Mouse (Mus musculus): ENCODE measurements around the gene Ccdc93. TPM values are rescaled to one million over a fixed set of nuclear protein-coding genes. Genes with fewer than 3 reads are reported as not detected.

The Ccdc93 gene
- polyA plus RNA-seq, 1 experiment from 2014 or later = 3.4 TPM

GRCm38 (mm10) chr1:121468271-121468670 is 37.4 kb downstream of the Ccdc93 start:
- H3K9ac ChIP-seq (replicated peaks; ENCODE audit: low read depth) = no peak overlapping the region
- 82% methylated on average over 2 of the region's 2 CpGs for WGBS
- H3K9me3 ChIP-seq (ENCODE audit: low read length) = no peaks in the 10 kb centered on the region
- no peak for TF ChIP-seq CTCF (IDR thresholded peaks at IDR 0.05)
- DNase-seq (ENCODE audit: low spot score) (no peak), ATAC-seq (no peak)
- no peak overlapping the region for H3K4me3 ChIP-seq (ENCODE audit: low read depth, low read length)
- no peak overlapping the region for H3K27ac ChIP-seq (ENCODE audit: low read length)
- 0 out of 2 replicates have a peak, but pooled peaks cover 5% of the 10 kb centered on the region for H3K36me3 ChIP-seq (ENCODE audit: insufficient read depth, low read length)
- H3K4me2 ChIP-seq (replicated peaks; ENCODE audit: low read depth, low read length) = no peak overlapping the region
- no peaks in the 10 kb centered on the region for H3K27me3 ChIP-seq (replicated peaks; ENCODE audit: insufficient read depth, low read length)
- H3K4me1 ChIP-seq (ENCODE audit: insufficient read depth, low read depth, low read length) = no peaks in the 10 kb centered on the region

- no peak for TF ChIP-seq EP300 (IDR thresholded peaks at IDR 0.05)
- no peak for TF ChIP-seq CTCF (IDR thresholded peaks at IDR 0.05)
- 52% methylated on average over 5 of the region's 5 CpGs for WGBS
- ATAC-seq = no peak
Measured at GRCm38 (mm10) chr1:121471503-121471902, 40.7 kb downstream of the Ccdc93 start.

GRCm38 (mm10) chr1:121477716-121478115 is 46.9 kb downstream of the Ccdc93 start:
- no peak overlapping the region for H3K4me3 ChIP-seq (ENCODE audit: low read depth, low read length)
- DNase-seq (ENCODE audit: low spot score) (no peak), ATAC-seq (no peak)
- H3K9ac ChIP-seq (replicated peaks; ENCODE audit: low read depth) = no peak overlapping the region
- H3K27me3 ChIP-seq (replicated peaks; ENCODE audit: insufficient read depth, low read length) = no peaks in the 10 kb centered on the region
- TF ChIP-seq EP300 (IDR thresholded peaks at IDR 0.05) (no peak), CTCF (IDR thresholded peaks at IDR 0.05) (no peak)
- H3K4me2 ChIP-seq (replicated peaks; ENCODE audit: low read depth, low read length) = no peak overlapping the region
- H3K27ac ChIP-seq (ENCODE audit: low read length) = no peak overlapping the region
- peaks cover 22% of the 10 kb centered on the region; the same call in 1 of the 2 replicates for H3K36me3 ChIP-seq (ENCODE audit: insufficient read depth, low read length)
- 87% methylated on average over 5 of the region's 5 CpGs for WGBS
- H3K9me3 ChIP-seq (ENCODE audit: low read length) = no peaks in the 10 kb centered on the region
- no peaks in the 10 kb centered on the region for H3K4me1 ChIP-seq (ENCODE audit: insufficient read depth, low read depth, low read length)

More at GRCm38 (mm10) chr1:121471503-121471902, 40.7 kb downstream of the Ccdc93 start:
- H3K9me3 ChIP-seq (ENCODE audit: low read length) = no peaks in the 10 kb centered on the region
- H3K36me3 ChIP-seq (ENCODE audit: insufficient read depth, low read length) = peaks cover 9% of the 10 kb centered on the region; the same call in 1 of the 2 replicates
- no peak overlapping the region for H3K4me3 ChIP-seq (ENCODE audit: low read depth, low read length)
- no peaks in the 10 kb centered on the region for H3K27me3 ChIP-seq (replicated peaks; ENCODE audit: insufficient read depth, low read length)
- no peak overlapping the region for H3K4me2 ChIP-seq (replicated peaks; ENCODE audit: low read depth, low read length)
- DNase-seq (ENCODE audit: low spot score) = no peak
- H3K4me1 ChIP-seq (ENCODE audit: insufficient read depth, low read depth, low read length) = no peaks in the 10 kb centered on the region
- no peak overlapping the region for H3K9ac ChIP-seq (replicated peaks; ENCODE audit: low read depth)
- no peak overlapping the region for H3K27ac ChIP-seq (ENCODE audit: low read length)

- peaks cover 22% of the 10 kb centered on the region; the same call in 1 of the 2 replicates for H3K36me3 ChIP-seq (ENCODE audit: insufficient read depth, low read length)
Measured at GRCm38 (mm10) chr1:121478284-121478980, 47.6 kb downstream of the Ccdc93 start.

GRCm38 (mm10) chr1:121479403-121479802 is 48.6 kb downstream of the Ccdc93 start:
- ATAC-seq (no peak), DNase-seq (ENCODE audit: low spot score) (no peak)
- no peaks in the 10 kb centered on the region for H3K9me3 ChIP-seq (ENCODE audit: low read length)
- H3K27me3 ChIP-seq (replicated peaks; ENCODE audit: insufficient read depth, low read length) = no peaks in the 10 kb centered on the region
- no peak overlapping the region for H3K4me3 ChIP-seq (ENCODE audit: low read depth, low read length)
- H3K4me1 ChIP-seq (ENCODE audit: insufficient read depth, low read depth, low read length) = no peaks in the 10 kb centered on the region
- no peak overlapping the region for H3K4me2 ChIP-seq (replicated peaks; ENCODE audit: low read depth, low read length)
- H3K9ac ChIP-seq (replicated peaks; ENCODE audit: low read depth) = no peak overlapping the region
- H3K27ac ChIP-seq (ENCODE audit: low read length) = no peak overlapping the region
- TF ChIP-seq EP300 (IDR thresholded peaks at IDR 0.05) (no peak), CTCF (IDR thresholded peaks at IDR 0.05) (no peak)
- WGBS = 91% methylated on average over 5 of the region's 5 CpGs
- peaks cover 22% of the 10 kb centered on the region; the same call in 1 of the 2 replicates for H3K36me3 ChIP-seq (ENCODE audit: insufficient read depth, low read length)

More at GRCm38 (mm10) chr1:121478284-121478980, 47.6 kb downstream of the Ccdc93 start:
- H3K9me3 ChIP-seq (ENCODE audit: low read length) = no peaks in the 10 kb centered on the region
- ATAC-seq = no peak
- no peak overlapping the region for H3K4me3 ChIP-seq (ENCODE audit: low read depth, low read length)
- 76% methylated on average over 12 of the region's 12 CpGs for WGBS
- H3K4me1 ChIP-seq (ENCODE audit: insufficient read depth, low read depth, low read length) = no peaks in the 10 kb centered on the region
- TF ChIP-seq EP300 (IDR thresholded peaks at IDR 0.05) (no peak), CTCF (IDR thresholded peaks at IDR 0.05) (no peak)
- H3K27ac ChIP-seq (ENCODE audit: low read length) = no peak overlapping the region
- H3K9ac ChIP-seq (replicated peaks; ENCODE audit: low read depth) = no peak overlapping the region
- no peak overlapping the region for H3K4me2 ChIP-seq (replicated peaks; ENCODE audit: low read depth, low read length)
- no peak for DNase-seq (ENCODE audit: low spot score)
- no peaks in the 10 kb centered on the region for H3K27me3 ChIP-seq (replicated peaks; ENCODE audit: insufficient read depth, low read length)

GRCm38 (mm10) chr1:121483091-121483490 is 52.2 kb downstream of the Ccdc93 start:
- Histone ChIP-seq H3K27ac (ENCODE audit: low read length) (no peak overlapping the region), H3K27me3 (replicated peaks; ENCODE audit: insufficient read depth, low read length) (no peaks in the 10 kb centered on the region), H3K4me1 (ENCODE audit: insufficient read depth, low read depth, low read length) (no peaks in the 10 kb centered on the region), H3K36me3 (ENCODE audit: insufficient read depth, low read length) (peaks cover 14% of the 10 kb centered on the region; the same call in 1 of the 2 replicates), H3K9ac (replicated peaks; ENCODE audit: low read depth) (no peak overlapping the region), H3K9me3 (ENCODE audit: low read length) (no peaks in the 10 kb centered on the region), H3K4me3 (ENCODE audit: low read depth, low read length) (no peak overlapping the region), H3K4me2 (replicated peaks; ENCODE audit: low read depth, low read length) (no peak overlapping the region)
- no peak for ATAC-seq
- TF ChIP-seq EP300 (IDR thresholded peaks at IDR 0.05) (no peak), CTCF (IDR thresholded peaks at IDR 0.05) (no peak)
- DNase-seq (ENCODE audit: low spot score) = no peak
- 73% methylated on average over 4 of the region's 4 CpGs for WGBS
